Mouse (Mus musculus) midbrain, embryonic 16.5 days (tissue): ENCODE results near the gene Gm15319. TPM values are rescaled to one million over a fixed set of nuclear protein-coding genes. Genes with fewer than 3 reads are reported as not detected.
"Not testable (repeated sequence)": the region's sequence is repeated elsewhere in the genome, so short reads cannot be mapped to it uniquely, and the experiment has no call there.

Experiments used
- ATAC-seq: fragments of 200-750 bp; cut with Nextera tagmentation; 2 replicates; pipeline ENCODE4 v1.8.0; 2017; ENCODE audit warnings: moderate TSS enrichment
- H3K27ac ChIP-seq: fragments of 300-500 bp; sonication (generic); 2 replicates; pipeline ENCODE4 v1.5.1; 2014; ENCODE audit warnings: mild to moderate bottlenecking, low read length, mixed read lengths
- H3K27me3 ChIP-seq: fragments of 300-500 bp; sonication (generic); 2 replicates; pipeline ENCODE4 v1.6.1; 2014; ENCODE audit warnings: low read depth, low read length, mixed read lengths; ENCODE audit not compliant: control insufficient read depth, insufficient read depth
- H3K36me3 ChIP-seq: fragments of 300-500 bp; sonication (generic); 2 replicates; pipeline ENCODE4 v1.6.1; 2014; ENCODE audit warnings: mild to moderate bottlenecking, low read length, moderate library complexity, mixed read lengths; ENCODE audit not compliant: control insufficient read depth, insufficient read depth
- H3K4me1 ChIP-seq: fragments of 300-500 bp; sonication (generic); 2 replicates; pipeline ENCODE4 v1.6.1; 2014; ENCODE audit warnings: mild to moderate bottlenecking, low read length, mixed read lengths; ENCODE audit not compliant: control insufficient read depth, insufficient read depth
- H3K4me2 ChIP-seq: fragments of 300-500 bp; sonication (generic); 2 replicates; pipeline ENCODE4 v1.6.1; 2014; ENCODE audit warnings: mild to moderate bottlenecking, low read length, mixed read lengths
- H3K4me3 ChIP-seq: fragments of 300-500 bp; sonication (generic); 2 replicates; pipeline ENCODE4 v1.5.1; 2014; ENCODE audit warnings: low read depth, mild to moderate bottlenecking, low read length, moderate library complexity, mixed read lengths
- H3K9ac ChIP-seq: fragments of 300-500 bp; sonication (generic); 2 replicates; pipeline ENCODE4 v1.6.1; 2014; ENCODE audit warnings: low read depth, low read length, mixed read lengths
- H3K9me3 ChIP-seq: fragments of 300-500 bp; sonication (generic); replicated peaks from 2 replicates; pipeline ENCODE4 v1.6.1; 2014; ENCODE audit warnings: mild to moderate bottlenecking, low read length, mixed read lengths; ENCODE audit not compliant: control insufficient read depth, poor library complexity, severe bottlenecking
- WGBS: fragments of 180-500 bp; shearing (Covaris S2); extraction: QIAGEN DNeasy Blood & Tissue Kit; methylation state at CpG from one replicate; pipeline ENCODE4 v1.1.7; 2014; 5-methylcytosine and 5-hydroxymethylcytosine counted together
- polyA plus RNA-seq: library from polyadenylated mRNA; unstranded; fragments of >200 nt; fragmentation: Nextera tagmentation; extraction: Ambion mirVana; gene quantifications from 2 replicates; pipeline ENCODE4 v1.2.1, GENCODE M21; 2015

Gene Gm15319
- polyA plus RNA-seq, 1 experiment from 2014 or later = not detected

- H3K27ac ChIP-seq, H3K4me2 ChIP-seq, H3K4me3 ChIP-seq, ATAC-seq, H3K4me1 ChIP-seq, H3K36me3 ChIP-seq, H3K27me3 ChIP-seq, H3K9me3 ChIP-seq, H3K9ac ChIP-seq: not testable (repeated sequence)
- WGBS = 86% methylated on average over 3 of the region's 3 CpGs
Measured at GRCm38 (mm10) chr8:20287706-20288105, 75.3 kb downstream of the Gm15319 start.
